Mouse (Mus musculus): ENCODE measurements around the gene Pdf. TPM values are rescaled to one million over a fixed set of nuclear protein-coding genes. Genes with fewer than 3 reads are reported as not detected.
A peak's percentile ranks its signal among the peaks of the same experiment; 100 is the strongest.
"Not testable (repeated sequence)": the region's sequence is repeated elsewhere in the genome, so short reads cannot be mapped to it uniquely, and the experiment has no call there.

The Pdf gene
- polyA plus RNA-seq, 1 experiment from 2014 or later: 29.4 TPM

- no peak for DNase-seq (ENCODE audit: low spot score)
Measured at GRCm38 (mm10) chr8:107036626-107037025, 11.8 kb downstream of the Pdf start.

- DNase-seq (ENCODE audit: low spot score): no peak
Measured at GRCm38 (mm10) chr8:107035641-107036040, 12.8 kb downstream of the Pdf start.

- DNase-seq (ENCODE audit: low spot score): not testable (repeated sequence)
Measured at GRCm38 (mm10) chr8:107033609-107034008, 14.8 kb downstream of the Pdf start.

GRCm38 (mm10) chr8:107031577-107032090, 16.8 kb downstream of the Pdf start:
- DNase-seq (ENCODE audit: low spot score): no peak

GRCm38 (mm10) chr8:107030650-107031576, 17.5 kb downstream of the Pdf start, which contains the start of gene Vps4a:
Vps4a (plus strand) TSS chr8:107031222.
- DNase-seq (ENCODE audit: low spot score): peak; percentile 92

- peak; percentile 7 for DNase-seq (ENCODE audit: low spot score)
Measured at GRCm38 (mm10) chr8:107030058-107030457, 18.4 kb downstream of the Pdf start.

- no peak for DNase-seq (ENCODE audit: low spot score)
Measured at GRCm38 (mm10) chr8:107029310-107029709, 19.1 kb downstream of the Pdf start.

- DNase-seq (ENCODE audit: low spot score): no peak
Measured at GRCm38 (mm10) chr8:107023479-107023878, 24.9 kb downstream of the Pdf start.

GRCm38 (mm10) chr8:107014915-107015314, 33.5 kb downstream of the Pdf start:
- no peak for DNase-seq (ENCODE audit: low spot score)

GRCm38 (mm10) chr8:107012666-107013065, 35.7 kb downstream of the Pdf start:
- no peak for DNase-seq (ENCODE audit: low spot score)

- no peak for DNase-seq (ENCODE audit: low spot score)
Measured at GRCm38 (mm10) chr8:107007795-107008194, 40.6 kb downstream of the Pdf start.

GRCm38 (mm10) chr8:107002532-107002931, 45.9 kb downstream of the Pdf start:
- DNase-seq (ENCODE audit: low spot score): peak; percentile 86

- DNase-seq (ENCODE audit: low spot score): no peak
Measured at GRCm38 (mm10) chr8:106999068-106999467, 49.3 kb downstream of the Pdf start.

GRCm38 (mm10) chr8:106997416-106997815, 51.0 kb downstream of the Pdf start:
- DNase-seq (ENCODE audit: low spot score): no peak

GRCm38 (mm10) chr8:106996339-106996738, 52.1 kb downstream of the Pdf start:
- DNase-seq (ENCODE audit: low spot score): not testable (repeated sequence)

Small RNAs within 50 kb of the gene (microRNA-seq; reads per million reads assigned to microRNA genes)
- gene Mir7075 (ENCODE audit: borderline number of aligned reads): 2.1 reads per million

Other genes with a start within 250 kb of the Pdf start
- gene Has3, start 178.4 kb downstream of the Pdf start, polyA plus RNA-seq (2015; fragmentation: Nextera tagmentation; extraction: Ambion mirVana): 0.26 and 0.56 TPM in 2 replicates
- gene Utp4, start 155.0 kb downstream of the Pdf start, polyA plus RNA-seq (2015; fragmentation: Nextera tagmentation; extraction: Ambion mirVana): 69.4 and 70.7 TPM in 2 replicates
- 5.9 and 10.0 TPM in 2 replicates for gene Sntb2, start 112.9 kb downstream of the Pdf start, polyA plus RNA-seq (2015; fragmentation: Nextera tagmentation; extraction: Ambion mirVana)
- 63.2 and 63.4 TPM in 2 replicates for gene Vps4a, start 17.4 kb downstream of the Pdf start, polyA plus RNA-seq (2015; fragmentation: Nextera tagmentation; extraction: Ambion mirVana)
- 38.4 and 40.9 TPM in 2 replicates for gene Cog8, start 8.1 kb upstream of the Pdf start, polyA plus RNA-seq (2015; fragmentation: Nextera tagmentation; extraction: Ambion mirVana)
- 86.6 and 102 TPM in 2 replicates for gene Nip7, start 8.3 kb upstream of the Pdf start, polyA plus RNA-seq (2015; fragmentation: Nextera tagmentation; extraction: Ambion mirVana)
- gene Tmed6, start 17.0 kb upstream of the Pdf start, polyA plus RNA-seq (2015; fragmentation: Nextera tagmentation; extraction: Ambion mirVana): 0.35 and 0.48 TPM in 2 replicates
- gene Terf2, start 47.9 kb upstream of the Pdf start, polyA plus RNA-seq (2015; fragmentation: Nextera tagmentation; extraction: Ambion mirVana): 21.6 and 26.1 TPM in 2 replicates
- 60.9 and 65.4 TPM in 2 replicates for gene Cyb5b, start 102.0 kb upstream of the Pdf start, polyA plus RNA-seq (2015; fragmentation: Nextera tagmentation; extraction: Ambion mirVana)
- gene Nfat5, start 244.9 kb upstream of the Pdf start, polyA plus RNA-seq (2015; fragmentation: Nextera tagmentation; extraction: Ambion mirVana): 5.1 and 9.1 TPM in 2 replicates

Data from thymus, postnatal 0 days (tissue).